Mouse (Mus musculus) spleen, adult 12 weeks (tissue): ENCODE measurements at regions not wholly inside any gene's neighbourhood (a gene's known extent, or its start where the extent isn't known, plus 50 kb on each side); places are given as distances from the start of the nearest gene placed in this dataset.

Experiments used
- DNase-seq: peaks from one replicate; pipeline ENCODE4 v3.0.0; 2022; ENCODE audit warnings: low spot score

- DNase-seq = no peak
These were observed 88.0 kb upstream of the Zmiz1 start for GRCm38 (mm10) chr14:25371021-25371400.

GRCm38 (mm10) chr14:25371661-25372060, 87.3 kb upstream of the Zmiz1 start:
- no peak for DNase-seq

- DNase-seq = no peak
These were observed 86.4 kb upstream of the Zmiz1 start for GRCm38 (mm10) chr14:25372581-25372980.

- no peak for DNase-seq
These were observed 85.8 kb upstream of the Zmiz1 start for GRCm38 (mm10) chr14:25373167-25373566.

GRCm38 (mm10) chr14:25375001-25375400, 84.0 kb upstream of the Zmiz1 start:
- no peak for DNase-seq

- no peak for DNase-seq
These were observed 81.9 kb upstream of the Zmiz1 start for GRCm38 (mm10) chr14:25377091-25377490.

GRCm38 (mm10) chr14:25377554-25377899, 81.5 kb upstream of the Zmiz1 start:
- no peak for DNase-seq

- DNase-seq = peak; percentile 51
These were observed 80.9 kb upstream of the Zmiz1 start for GRCm38 (mm10) chr14:25377900-25378716.

GRCm38 (mm10) chr14:25378717-25379224, 80.2 kb upstream of the Zmiz1 start:
- DNase-seq = no peak

GRCm38 (mm10) chr14:25383169-25383824, 75.7 kb upstream of the Zmiz1 start:
- no peak for DNase-seq

GRCm38 (mm10) chr14:25385644-25386043, 73.3 kb upstream of the Zmiz1 start:
- no peak for DNase-seq

GRCm38 (mm10) chr14:25387780-25388179, 71.2 kb upstream of the Zmiz1 start:
- DNase-seq = no peak

GRCm38 (mm10) chr14:25389314-25389713, 69.7 kb upstream of the Zmiz1 start:
- DNase-seq = no peak

- DNase-seq = peak; percentile 21
These were observed 66.6 kb upstream of the Zmiz1 start for GRCm38 (mm10) chr14:25392412-25392811.

- no peak for DNase-seq
These were observed 66.0 kb upstream of the Zmiz1 start for GRCm38 (mm10) chr14:25392940-25393339.

GRCm38 (mm10) chr14:25394931-25395330, 64.1 kb upstream of the Zmiz1 start:
- no peak for DNase-seq

- peak; percentile 35 for DNase-seq
These were observed 61.9 kb upstream of the Zmiz1 start for GRCm38 (mm10) chr14:25396990-25397531.

- no peak for DNase-seq
These were observed 61.2 kb upstream of the Zmiz1 start for GRCm38 (mm10) chr14:25397751-25398150.

GRCm38 (mm10) chr14:25398745-25399144, 60.2 kb upstream of the Zmiz1 start:
- no peak for DNase-seq

- no peak for DNase-seq
These were observed 59.7 kb upstream of the Zmiz1 start for GRCm38 (mm10) chr14:25399286-25399685.

GRCm38 (mm10) chr14:25401104-25401963, 57.7 kb upstream of the Zmiz1 start:
- no peak for DNase-seq

- no peak for DNase-seq
These were observed 56.6 kb upstream of the Zmiz1 start for GRCm38 (mm10) chr14:25402409-25402808.
